Mouse (Mus musculus) heart, adult 9 months (tissue): ENCODE measurements at regions not wholly inside any gene's neighbourhood (a gene's known extent, or its start where the extent isn't known, plus 50 kb on each side); places are given as distances from the start of the nearest gene placed in this dataset.

Experiments used
- DNase-seq, 2 experiments: peaks; one replicate each; pipeline ENCODE4 v3.0.0; 2022; ENCODE audit warnings: low spot score in 2 of 2

DNA sequence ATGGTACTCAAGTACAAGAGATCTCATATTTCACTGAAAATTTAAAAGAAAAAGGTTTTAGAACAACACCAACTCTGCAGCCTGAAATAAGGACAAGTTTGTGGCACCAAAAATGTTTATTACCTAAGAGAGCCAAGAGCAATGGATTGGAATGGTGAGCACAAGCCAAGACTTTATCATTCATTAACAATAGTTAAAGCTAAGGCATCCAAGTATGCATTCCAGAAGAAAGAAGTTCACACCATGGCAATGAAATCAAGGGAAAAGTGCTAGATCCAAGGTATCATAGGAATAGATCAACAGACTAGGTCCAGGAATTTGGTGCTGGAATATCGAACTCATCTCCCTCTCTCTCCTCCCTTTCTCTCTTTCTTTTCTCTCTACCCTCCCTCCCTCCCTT, 63.8 kb upstream of the P3h2 start:
- no peak for DNase-seq

DNA sequence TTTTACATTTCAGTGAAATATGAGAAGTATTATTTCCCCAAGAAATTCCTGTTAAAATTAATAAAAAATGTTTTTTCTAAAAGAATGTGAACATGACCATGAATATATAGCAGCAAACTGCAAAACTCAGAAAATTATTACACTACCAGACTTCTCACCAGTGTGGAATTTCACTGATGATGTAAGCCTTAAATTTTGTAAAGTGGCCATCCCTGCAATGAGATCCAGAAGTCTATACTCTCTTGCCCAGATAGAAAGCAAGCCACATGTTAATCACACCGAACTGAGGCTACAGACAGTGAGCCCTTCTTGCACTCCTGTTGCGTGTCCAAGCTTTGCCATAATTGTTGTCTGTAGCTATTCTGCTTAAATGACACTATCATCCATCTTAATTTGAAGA, 62.6 kb upstream of the P3h2 start:
- DNase-seq: no peak

- no peak for DNase-seq
Measured at GRCm38 (mm10) chr16:26164066-26164465, 58.5 kb upstream of the P3h2 start.

GRCm38 (mm10) chr16:26163401-26163800, 57.8 kb upstream of the P3h2 start:
- peak; percentile 15 to 17 for DNase-seq

DNA sequence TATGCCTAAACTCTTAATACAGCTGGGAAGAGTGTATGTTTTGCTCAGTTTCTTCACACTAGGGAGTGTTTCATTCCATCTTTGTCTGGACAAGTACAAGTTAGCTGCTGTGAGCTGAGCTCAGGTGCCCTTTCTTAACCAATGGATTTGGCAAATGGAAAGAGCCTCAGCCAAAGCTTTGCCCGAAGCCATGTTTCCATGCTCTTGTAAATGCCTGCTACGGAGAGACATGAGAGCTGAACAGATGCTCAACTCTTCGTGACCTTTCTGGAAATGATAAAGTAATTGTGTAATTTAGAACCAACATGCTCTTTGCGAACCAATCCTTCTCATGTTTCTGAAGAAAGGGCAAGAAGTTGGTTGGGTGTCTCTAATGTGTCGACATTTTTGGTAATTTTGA, 52.0 kb upstream of the P3h2 start:
- DNase-seq: no peak
